Mouse (Mus musculus) left cerebral cortex, adult 18-20 months (tissue): Measurements from ENCODE around the gene Metap2. TPM values are rescaled to one million over a fixed set of nuclear protein-coding genes. Genes with fewer than 3 reads are reported as not detected.

ENCODE experiments used
- DNase-seq, 2 experiments: peaks; one replicate each; pipeline ENCODE4 v3.0.0; 2021 to 2022; ENCODE audit warnings: low spot score in 2 of 2, mixed read lengths in 1 of 2
- long read RNA-seq, 2 experiments: library from polyadenylated mRNA; stranded (forward); transcript quantifications; one replicate each; pipeline ENCODE4 v2.0.0; 2021
- total RNA-seq, 2 experiments: library from RNA; stranded (reverse); gene quantifications; 2 replicates each; pipeline ENCODE4 v1.2.3; 2021

The Metap2 gene
- 100 to 1,000 TPM; 103 to 113 TPM for total RNA-seq
- long read RNA-seq, experiment 1, full-length matches to known transcripts = 131 of 154 reads
- long read RNA-seq, experiment 1, partial matches to known transcripts = 4 of 154 reads
- long read RNA-seq, experiment 1, other reads (novel, unspliced or antisense) = 19 of 154 reads
- long read RNA-seq, experiment 2, full-length matches to known transcripts = 94 of 117 reads
- long read RNA-seq, experiment 2, partial matches to known transcripts = 5 of 117 reads
- long read RNA-seq, experiment 2, other reads (novel, unspliced or antisense) = 18 of 117 reads

DNA sequence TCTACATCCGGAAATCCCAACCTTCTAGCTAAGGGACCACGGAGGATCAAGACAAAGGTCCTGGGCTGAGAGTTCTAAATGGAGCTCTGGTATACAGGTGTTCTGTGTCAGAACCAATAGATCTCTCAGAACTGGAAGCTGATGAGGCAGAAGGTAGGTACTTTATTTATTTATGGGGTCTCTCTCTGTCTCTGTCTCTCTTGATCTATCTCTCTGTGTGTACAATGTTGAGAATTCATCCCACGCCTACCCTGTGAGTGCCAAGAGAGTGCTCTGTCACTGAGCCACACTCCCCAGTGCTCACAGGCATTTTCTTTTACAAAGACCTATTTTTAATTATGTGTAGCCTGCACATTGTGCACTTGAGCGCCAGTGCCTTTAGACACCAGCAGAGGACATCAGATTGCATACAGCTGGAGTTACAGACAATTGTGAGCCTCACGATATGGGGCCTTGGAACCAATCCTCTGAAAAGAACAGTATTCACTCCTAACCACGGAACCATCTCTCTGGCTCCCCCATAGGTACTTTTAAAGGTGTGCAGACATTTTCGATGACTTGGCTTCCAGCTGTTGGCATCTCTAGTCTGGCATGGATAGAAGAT is at the start of gene Metap2:
Gene Metap2, minus strand, starts transcription at position 51 of the 604 bp plus-strand sequence.
- DNase-seq = no peak

DNA sequence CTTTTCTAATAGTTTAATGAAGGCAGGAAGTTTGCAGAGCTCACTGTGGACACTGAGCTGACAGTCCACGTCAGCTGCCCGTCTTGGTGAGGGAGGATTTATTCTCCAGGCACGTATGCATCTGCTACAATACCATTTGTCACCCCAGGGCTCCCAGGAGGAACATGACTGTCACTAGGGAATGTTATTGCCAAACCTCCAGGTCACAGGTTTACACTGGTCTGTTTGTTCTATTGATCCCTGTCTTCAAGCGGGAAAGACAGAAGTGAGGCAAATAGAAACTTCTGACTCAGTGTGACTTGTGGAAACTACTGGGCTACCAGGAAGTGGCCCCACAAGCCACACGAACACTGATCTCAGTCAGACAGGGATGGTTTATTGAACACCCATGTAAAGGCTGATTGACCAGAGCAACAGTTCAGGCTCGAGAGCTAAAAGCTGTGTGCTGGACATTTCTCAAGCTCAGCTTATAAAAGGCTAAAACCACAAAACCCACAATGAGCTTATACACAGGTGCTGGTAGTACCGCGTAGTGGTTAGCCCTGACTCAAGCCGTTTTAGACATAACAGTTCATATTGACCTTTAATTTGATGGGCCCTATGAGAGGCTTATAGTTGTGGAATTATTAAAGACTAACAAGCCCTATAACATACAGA is 49.1 kb upstream of the Metap2 start:
- no peak for DNase-seq

DNA sequence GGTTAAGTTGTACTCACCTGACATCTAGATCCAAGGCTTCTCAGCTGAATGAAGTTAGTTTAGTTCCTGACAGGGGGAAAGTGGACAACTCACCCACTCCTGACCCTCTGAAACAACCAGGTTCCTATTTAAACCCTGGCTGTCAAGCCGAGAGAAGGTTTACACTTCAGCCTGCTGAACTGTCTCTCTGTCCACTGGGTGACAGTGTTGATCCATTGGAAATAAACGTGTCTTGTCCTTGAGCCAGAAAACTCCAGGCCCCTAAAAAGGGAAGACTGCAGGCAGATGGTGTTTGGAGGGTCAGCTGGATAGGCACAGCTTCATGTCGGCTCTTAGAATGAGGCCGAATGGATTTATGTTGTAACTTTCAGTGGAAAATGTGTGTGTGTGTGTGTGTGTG is 48.5 kb upstream of the Metap2 start:
- no peak for DNase-seq

DNA sequence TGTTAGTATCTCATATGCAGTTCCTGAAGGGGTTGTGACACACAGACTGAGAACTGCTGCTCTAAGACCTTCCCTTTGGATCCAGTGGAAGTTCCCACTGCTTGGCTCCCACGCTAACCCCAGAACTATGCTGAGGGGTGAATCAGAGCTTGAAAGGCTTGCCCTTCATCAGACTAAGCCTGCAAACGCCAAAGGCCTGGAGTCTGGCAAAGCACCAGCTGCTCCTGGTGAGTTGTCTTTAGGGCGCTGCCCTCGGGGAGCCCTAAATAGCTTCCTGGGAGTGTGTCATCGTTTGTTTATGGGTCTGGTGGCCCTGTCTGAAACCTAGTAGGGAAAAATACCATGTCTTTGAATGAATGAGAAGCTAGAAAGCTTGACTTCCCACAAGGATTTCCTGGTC is 47.3 kb upstream of the Metap2 start:
- no peak for DNase-seq

DNA sequence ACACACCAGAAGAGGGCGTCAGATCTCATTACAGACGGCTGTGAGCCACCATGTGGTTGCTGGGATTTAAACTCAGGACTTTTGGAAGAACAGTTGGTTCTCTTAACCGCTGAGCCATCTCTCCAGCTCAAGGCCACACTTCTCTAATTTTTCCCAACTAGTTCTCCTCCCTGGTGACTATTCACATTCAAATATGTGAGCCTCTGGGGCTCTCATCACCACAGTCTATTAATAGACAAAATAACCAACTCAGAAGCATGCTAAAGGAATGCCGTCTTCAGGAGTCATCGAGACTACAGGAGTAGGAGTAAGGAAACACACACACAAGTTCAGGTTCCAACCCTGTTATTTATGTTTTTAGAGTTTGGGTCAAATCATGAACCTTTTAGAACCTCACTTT is 43.4 kb upstream of the Metap2 start:
- no peak for DNase-seq

DNA sequence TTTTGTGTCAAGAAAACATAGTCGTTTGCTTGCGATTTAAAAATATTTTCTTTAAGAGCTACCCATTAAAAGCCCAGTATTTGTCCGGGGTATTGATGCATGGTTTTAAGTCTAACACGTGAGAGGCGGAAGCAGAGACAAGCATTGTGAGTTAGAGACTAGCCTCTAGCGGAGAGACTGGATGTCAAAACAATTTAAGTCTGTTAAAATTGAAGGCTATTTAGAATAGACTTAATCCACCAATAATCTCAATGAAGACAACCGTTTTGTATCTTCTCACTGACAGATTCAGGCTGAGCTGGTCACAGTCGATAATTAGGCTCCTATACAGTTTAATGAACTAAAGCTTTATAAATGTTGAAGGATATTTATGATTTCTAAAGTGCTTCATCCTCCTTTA is 42.8 kb upstream of the Metap2 start:
- no peak for DNase-seq

DNA sequence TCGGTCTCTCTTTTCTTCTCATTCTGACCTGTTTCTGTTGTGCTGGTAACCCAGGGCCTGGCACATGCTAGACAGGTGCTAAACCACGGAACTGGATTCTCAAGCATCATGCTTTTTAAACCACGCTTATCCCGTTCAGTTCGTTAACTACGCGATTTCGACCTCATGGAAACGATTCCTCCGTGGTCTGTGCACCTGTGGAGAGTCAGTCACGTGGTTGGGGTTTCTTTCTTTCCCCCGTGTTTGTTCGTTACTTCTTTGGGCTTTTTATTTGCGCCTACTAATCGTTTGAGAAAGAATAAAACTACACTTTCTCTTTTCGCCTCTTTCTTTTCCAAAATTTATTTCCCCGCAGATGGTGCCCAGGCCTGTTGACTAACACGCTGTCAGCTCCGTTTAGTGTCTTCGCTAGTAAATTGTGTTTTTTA is 42.0 kb upstream of the Metap2 start:
- no peak for DNase-seq

DNA sequence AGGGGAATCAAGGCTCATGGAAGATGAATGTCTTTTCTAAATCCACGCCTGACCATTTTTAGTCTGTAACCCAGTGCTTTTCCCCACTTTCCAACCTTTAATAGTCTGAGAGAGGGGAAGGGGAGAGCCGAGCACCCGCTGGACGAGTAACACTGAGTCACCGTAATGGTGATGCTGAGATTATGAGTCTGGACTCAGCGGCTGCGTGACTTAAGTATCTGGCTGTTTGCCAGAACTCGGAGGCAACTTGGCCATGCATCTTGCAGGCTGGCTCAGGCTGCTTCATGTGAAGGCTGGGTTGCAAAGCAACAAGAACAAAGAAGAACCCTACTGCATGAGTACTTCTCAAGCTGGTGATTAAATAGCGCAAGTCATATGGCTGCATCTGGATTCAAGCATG is 37.1 kb upstream of the Metap2 start:
- no peak for DNase-seq

DNA sequence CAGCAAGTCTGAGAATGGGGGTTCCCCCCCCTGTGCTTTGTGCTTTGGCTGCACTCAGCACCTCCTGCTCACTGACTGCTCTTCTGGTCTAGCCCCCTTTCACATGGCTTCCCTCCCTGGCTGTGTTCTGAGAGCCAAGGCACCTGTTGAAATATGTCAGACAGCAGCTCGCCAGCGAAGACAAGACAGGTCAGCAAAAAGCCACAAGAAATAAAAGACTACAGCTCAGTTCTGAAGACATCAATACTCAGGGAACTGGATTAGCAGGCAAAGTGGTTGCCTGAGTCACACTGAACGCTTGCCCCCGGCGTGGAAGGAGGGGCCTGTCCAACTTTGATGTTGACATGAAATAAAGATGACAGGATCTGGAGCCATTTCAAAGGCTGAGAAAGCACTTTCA is 36.0 kb upstream of the Metap2 start:
- no peak for DNase-seq

DNA sequence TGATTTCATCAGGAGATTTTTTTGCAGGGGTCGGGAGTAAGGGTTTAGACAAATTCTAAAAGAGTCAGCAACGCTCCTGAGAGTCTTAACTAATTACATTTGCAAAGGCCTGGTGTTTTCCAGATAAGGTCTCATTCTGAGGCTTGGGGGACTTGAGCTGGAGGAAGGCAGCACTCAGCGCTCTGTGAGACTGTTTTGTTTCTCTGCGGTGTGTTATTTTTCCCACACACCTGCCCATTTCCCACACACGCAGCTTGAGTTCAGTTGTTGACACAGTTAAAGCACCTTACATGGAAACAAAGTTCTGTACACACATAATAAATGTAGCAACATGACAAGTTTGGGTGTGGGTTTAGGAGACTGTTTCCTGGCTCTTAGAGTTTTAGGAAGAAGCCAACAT is 35.1 kb upstream of the Metap2 start:
- DNase-seq = no peak

DNA sequence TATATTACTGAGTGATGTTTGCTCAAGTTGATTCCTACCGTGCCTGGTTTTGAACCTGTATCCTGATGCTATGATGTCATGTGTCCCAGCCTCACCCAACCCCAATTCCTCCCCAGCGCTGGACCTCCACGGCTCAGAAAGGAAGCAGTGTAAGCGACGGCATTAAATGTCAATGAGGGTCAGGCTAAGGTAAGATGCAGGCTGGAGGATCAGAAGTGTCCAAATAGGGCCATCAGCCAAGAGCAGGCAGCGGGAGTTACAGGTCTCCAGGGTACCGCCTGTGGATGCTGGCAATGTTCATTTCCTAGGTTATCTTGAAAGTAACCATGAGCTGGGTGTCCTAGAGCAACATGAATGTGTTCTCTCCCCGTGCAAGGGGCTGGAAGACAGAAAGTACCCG is 34.5 kb upstream of the Metap2 start:
- DNase-seq = no peak

DNA sequence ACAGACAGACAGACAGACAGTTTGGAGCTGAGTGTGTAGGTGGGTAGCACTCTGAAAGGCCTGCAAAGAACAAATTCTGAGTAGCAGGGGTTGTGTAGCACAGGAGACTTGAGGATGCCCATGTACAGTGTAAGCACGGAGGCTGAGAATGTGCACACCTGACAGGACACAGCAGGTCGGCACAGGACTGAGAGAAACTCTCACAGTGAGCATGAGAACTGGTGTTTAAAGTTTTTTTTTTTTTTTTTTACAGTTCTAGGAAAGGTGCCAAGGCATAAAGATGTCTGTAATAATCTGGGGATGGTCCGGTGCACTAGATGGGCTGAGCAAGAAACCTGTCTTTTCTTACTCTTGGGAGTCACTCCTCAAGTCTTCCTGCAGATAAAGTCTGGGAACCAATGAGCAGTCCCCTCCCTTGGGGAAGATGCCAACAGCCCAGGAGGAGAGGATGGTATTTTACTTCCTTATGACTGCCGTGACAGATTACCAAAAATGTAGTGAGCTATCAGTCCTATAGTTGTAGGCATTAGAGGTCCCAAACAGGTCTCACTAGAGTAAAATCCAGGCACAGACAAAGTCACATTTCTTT is 33.4 kb upstream of the Metap2 start:
- no peak for DNase-seq

DNA sequence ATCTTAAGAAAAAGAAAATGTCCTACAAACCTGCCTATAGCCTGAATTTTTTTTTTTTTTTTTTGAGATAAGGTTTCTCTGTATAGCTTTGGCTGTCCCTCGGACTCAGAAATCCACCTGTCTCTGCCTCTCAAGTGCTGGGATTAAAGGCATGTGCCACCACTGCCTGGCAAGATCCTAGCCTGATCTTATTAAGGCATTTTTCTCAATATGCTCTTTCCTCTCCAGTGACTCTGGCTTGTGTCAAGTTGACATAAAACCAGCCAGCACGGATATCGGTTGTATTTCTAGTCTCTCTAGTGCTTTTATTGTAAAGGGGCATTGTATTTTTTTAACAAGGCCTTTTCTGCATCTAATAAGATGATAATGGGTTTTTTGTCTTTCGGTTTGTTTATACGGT is 27.8 kb upstream of the Metap2 start:
- no peak for DNase-seq

DNA sequence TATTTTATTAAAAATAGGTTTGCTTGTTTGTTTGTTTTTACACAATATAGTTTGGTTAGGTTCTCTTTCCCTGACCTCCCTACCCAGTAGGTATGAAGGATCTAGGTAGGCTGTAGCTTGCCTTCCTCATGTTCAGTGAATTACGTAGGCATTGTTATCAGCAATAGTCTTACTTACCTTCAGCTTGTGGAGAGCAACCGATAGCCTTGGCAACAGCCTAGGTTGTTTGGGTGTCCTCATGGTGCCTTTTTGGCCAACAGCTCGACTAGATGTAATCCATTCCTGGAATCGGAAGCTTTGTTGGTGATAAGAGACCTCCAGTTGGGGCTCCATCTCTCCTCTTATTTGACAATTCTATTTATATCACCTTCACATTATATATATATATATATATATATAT is 24.3 kb upstream of the Metap2 start:
- DNase-seq = no peak

DNA sequence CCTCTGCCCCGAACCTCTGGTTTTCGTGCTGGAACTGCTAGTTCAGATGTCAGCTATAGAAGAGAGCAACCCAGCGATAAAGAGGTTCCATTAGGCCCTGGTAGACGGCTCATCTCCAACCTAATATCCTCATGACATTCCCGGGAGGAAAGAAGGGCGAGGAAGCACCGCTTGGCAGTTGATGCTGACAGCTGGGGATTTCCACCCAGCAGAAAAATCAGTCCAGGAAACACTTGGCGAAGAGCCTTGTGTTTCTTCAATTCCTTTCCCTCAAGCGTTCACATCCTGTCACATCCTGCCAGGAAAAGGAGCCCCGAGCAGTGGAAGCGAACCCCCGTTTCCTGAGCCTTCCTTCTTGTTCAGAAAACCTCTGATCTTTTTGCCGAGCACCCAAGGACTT is 22.3 kb upstream of the Metap2 start:
- DNase-seq = no peak

DNA sequence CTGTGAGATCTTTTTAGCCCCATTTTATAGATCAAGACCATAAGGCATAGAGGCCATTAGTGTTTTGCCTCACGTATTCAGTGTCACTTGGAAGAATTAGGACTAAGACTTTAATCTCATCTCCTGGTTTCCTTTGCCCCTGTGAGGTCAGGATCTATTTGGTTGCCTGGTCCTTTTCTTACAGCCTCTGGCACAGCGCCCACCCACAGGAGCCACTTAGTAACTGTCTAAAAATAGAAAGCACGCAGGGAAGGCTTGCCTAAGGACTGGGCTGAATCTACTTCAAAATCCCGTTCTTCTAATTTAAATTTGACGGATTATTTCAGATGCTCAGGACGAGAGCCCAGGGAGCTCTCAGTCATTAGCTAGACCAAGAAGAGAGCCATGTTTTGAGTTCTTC is 21.8 kb upstream of the Metap2 start:
- DNase-seq = no peak

DNA sequence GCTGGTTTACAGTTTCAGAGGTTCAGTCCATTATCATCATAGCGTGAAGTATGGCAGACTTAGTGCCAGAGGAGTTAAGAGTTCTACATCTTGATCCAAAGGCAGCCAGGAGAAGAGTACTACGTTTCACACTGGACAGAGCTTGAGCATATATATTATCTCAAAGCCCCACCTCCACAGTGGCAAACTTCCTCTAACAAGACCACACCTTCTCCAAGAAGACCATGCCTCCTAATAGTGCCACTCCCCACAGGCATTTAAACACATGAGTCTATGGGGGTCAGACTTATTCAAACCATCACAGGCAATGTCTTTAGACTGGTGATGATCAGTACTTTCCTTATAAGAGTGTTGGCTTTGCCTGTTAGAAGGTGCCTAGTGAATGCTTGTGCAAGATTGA is 21.2 kb upstream of the Metap2 start:
- no peak for DNase-seq

DNA sequence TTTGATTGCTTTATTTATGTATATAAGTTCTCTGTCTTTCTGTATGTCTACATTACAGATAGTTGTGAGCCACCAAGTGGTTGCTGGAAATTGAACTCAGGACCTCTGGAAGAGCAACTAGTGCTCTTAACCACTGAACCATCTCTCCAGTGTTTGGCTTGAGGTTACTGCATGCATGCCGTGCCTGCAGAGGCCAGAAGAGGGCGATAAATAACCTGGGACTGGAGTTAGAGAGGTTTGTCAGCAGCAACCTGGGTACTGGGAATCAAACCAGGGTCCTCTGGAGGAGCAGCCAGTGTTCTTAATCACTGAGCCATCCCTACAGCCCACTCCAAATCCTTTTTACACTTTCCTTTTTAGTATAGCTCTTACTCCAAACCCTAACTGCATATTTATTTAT is 19.9 kb upstream of the Metap2 start:
- DNase-seq = no peak

DNA sequence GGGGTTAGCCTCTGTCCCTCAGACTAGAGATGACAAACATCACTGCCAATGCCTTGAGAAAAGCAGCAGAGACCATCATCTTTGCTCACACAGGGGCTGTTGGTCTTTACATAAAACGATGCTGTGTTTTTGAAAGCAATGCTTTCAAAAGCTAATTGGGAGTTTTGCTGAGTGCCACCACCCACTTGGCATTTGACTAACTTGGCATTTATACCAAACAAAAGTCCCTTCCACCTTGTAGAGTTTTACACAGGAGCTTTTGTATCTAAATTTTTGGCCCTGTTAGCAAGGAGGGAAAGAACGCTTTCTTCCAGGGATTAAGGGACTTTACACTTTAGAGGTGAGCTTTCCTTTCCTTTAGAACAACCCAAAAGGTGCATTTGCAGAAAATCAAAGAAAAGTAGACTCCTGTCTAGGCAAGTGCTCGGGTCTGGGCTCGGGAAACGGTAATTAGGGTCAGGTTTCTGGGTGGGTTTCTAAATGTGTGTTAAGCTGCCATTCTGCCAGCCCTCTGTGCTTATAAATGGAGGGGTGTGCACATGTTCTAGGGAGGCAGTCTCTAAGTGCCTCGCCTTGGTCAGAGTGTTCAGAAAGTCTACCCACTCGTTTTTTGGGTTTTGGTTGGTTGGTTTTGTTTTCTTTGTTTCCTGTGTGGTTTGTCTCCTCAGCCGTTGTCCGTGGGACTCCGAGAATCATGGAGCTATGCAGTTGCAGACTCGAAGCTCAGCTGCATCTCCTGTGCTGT is 18.8 kb upstream of the Metap2 start:
- no peak for DNase-seq

DNA sequence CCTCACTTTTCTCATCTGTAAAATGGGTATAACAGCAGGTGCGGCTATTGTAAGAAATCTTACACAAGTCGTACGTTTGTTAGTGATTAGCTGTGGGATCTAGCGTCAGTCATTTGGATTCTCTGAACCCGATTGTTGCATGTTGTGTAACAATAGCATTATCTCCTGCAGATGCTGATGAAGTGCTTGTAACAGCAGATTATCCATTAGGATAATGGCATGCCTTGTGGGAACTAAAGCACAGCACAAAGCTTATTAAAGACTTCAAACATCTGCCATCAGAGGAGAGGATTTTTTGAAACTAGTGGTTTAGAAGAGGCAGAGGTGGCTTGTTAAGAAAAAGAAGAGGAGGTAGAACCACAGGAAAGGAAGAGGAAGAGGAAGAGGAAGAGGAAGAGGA is 16.6 kb upstream of the Metap2 start:
- DNase-seq = no peak

DNA sequence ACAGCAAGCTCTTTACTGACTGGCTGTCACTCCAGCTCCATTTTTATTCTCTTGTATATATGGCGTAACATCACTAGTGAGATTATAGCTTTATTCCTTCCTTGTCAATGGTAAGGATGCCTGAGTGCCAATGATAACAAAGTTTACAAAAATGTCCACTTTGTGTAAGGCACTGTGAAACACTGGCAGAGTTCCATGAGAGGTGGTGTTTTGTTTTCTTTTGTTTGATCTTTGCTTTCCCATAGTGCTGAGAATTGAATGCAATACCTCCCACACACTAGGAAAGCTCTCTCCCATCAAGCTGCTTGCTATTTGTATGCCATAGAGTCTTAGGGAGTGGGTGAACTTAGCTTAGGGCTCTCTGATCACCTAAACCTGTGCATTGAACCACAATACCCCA is 16.0 kb upstream of the Metap2 start:
- no peak for DNase-seq
